Mouse (Mus musculus) testis, adult 2 months (tissue): ENCODE measurements at regions not wholly inside any gene's neighbourhood (a gene's known extent, or its start where the extent isn't known, plus 50 kb on each side); places are given as distances from the start of the nearest gene placed in this dataset.
A peak's percentile ranks its signal among the peaks of the same experiment; 100 is the strongest.

Experiments used
- CTCF ChIP-seq: fragments of 200-500 bp; IDR thresholded peaks from 2 replicates; pipeline ENCODE4 v1.5.1; 2012; ENCODE audit warnings: low read depth, mild to moderate bottlenecking, inconsistent platforms, low read length, moderate library complexity; ENCODE audit not compliant: control insufficient read depth, insufficient read depth, insufficient replicate concordance
- POLR2A ChIP-seq: fragments of 200-500 bp; IDR thresholded peaks from 2 replicates; pipeline ENCODE4 v1.6.1; 2012; ENCODE audit warnings: low read depth, mild to moderate bottlenecking, inconsistent platforms, low read length, moderate library complexity; ENCODE audit not compliant: control insufficient read depth

DNA sequence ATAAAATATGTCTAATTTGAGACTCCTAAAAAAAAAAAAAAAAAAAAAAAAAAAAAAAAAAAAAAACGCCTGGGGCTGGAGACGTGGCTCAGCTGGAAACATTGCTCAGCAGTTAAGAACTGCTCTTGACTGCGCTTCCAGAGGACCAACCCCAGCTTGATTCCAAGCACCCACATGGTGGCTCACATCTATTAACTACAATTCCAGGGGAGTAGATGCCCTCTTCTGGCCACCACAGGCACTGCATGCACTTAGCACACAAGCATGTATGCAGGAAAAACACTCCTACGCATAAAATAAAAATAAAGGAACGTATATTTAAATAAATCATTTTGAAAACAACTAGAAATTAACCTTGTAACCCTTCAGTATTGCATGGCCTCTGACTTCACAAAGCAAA lies 87.3 kb upstream of the Srd5a2 start:
- TF ChIP-seq POLR2A (no peak), CTCF (peak; percentile 29; the same call in 1 of the 2 replicates)
